Mouse (Mus musculus): ENCODE data around the gene Calhm4.

DNA sequence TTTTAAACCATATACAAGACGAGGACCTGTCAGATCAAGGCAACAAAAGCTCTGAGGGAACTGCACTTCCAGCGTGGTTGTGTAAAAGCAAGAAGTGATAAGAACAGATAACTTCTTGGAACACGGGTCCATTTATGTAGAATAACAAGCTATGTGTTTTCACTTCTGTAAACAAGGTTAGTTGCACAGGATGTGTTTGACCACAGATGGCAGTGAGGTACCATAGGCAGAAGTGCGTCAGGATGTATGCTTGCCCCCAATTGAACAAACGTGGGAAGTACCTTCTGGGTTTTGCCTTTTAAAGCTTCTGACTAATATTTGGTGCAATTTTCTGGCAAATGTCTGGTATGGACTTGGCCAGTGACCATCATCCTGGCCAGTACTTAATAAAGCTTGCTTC lies 13.8 kb downstream of the Calhm4 start:
- TF ChIP-seq POLR2A (IDR thresholded peaks at IDR 0.05; ENCODE audit: borderline replicate concordance, low read depth, low read length) (no peak), CTCF (IDR thresholded peaks at IDR 0.05; ENCODE audit: low read depth, low read length) (no peak)
